Comparison of ENCODE assay signal across 8 mouse cellular contexts in genomic region chr3:154816801-154817625, GRCm38 (mm10).
A peak's percentile ranks its signal among the peaks of the same experiment; 100 is the strongest.
DNase-seq lines count a peak whose midpoint lies in the region; ATAC-seq and TF ChIP-seq lines count a peak whose summit lies in the region.
"Had no signal": no experiment of that assay in that cellular context is flagged by ENCODE, and none has a peak within 500 bp of the region (broad histone marks: within the 10 kb centered on the region; RNA-seq: fewer than 3 reads in every experiment).

No protein-coding gene starts in this region.

- peak overlapping the region; percentile 50 for H3K9ac ChIP-seq in forebrain, embryonic 14.5 days (ENCODE audit: low read length)
- peak overlapping the region; percentile 32; the same call in 1 of the 2 replicates for H3K9ac ChIP-seq in hindbrain, embryonic 14.5 days
- no peak overlapping the region for H3K9ac ChIP-seq in lung, embryonic 14.5 days
- H3K9ac ChIP-seq in liver, embryonic 12.5 days, result no peak overlapping the region
- H3K9ac ChIP-seq: liver, embryonic 13.5 days had no signal

- H3K36me3 ChIP-seq in forebrain, embryonic 14.5 days (ENCODE audit: control insufficient read depth, insufficient read depth, low read length), result no peaks in the 10 kb centered on the region
- H3K36me3 ChIP-seq in hindbrain, embryonic 14.5 days (replicated peaks; ENCODE audit: control insufficient read depth, insufficient read depth), result no peaks in the 10 kb centered on the region
- no peaks in the 10 kb centered on the region for H3K36me3 ChIP-seq in lung, embryonic 14.5 days (ENCODE audit: insufficient read depth)
- no peaks in the 10 kb centered on the region for H3K36me3 ChIP-seq in liver, embryonic 12.5 days
- H3K36me3 ChIP-seq: liver, embryonic 13.5 days had no signal

- no peaks in the 10 kb centered on the region for H3K9me3 ChIP-seq in forebrain, embryonic 14.5 days (replicated peaks; ENCODE audit: control insufficient read depth, low read length)
- no peaks in the 10 kb centered on the region for H3K9me3 ChIP-seq in hindbrain, embryonic 14.5 days (ENCODE audit: control insufficient read depth, low read length)
- H3K9me3 ChIP-seq in lung, embryonic 14.5 days (ENCODE audit: low read depth, low read length), result no peaks in the 10 kb centered on the region
- H3K9me3 ChIP-seq in liver, embryonic 12.5 days (replicated peaks), result no peaks in the 10 kb centered on the region
- H3K9me3 ChIP-seq: liver, embryonic 13.5 days had no signal

- peak; percentile 91 for ATAC-seq in forebrain, embryonic 14.5 days
- ATAC-seq in hindbrain, embryonic 14.5 days (ENCODE audit: low FRiP score), result peak; percentile 76
- ATAC-seq in lung, embryonic 14.5 days (ENCODE audit: insufficient read depth), result peak; percentile 64; the same call in 1 of the 2 replicates
- no peak for ATAC-seq in liver, embryonic 12.5 days

- 5% methylated on average over 19 of the region's 19 CpGs for WGBS in forebrain, embryonic 14.5 days
- WGBS in hindbrain, embryonic 14.5 days, result 22% methylated on average over 19 of the region's 19 CpGs
- 42% methylated on average over 19 of the region's 19 CpGs for WGBS in lung, embryonic 14.5 days
- WGBS in liver, embryonic 12.5 days (ENCODE audit: insufficient replicate concordance), result 40% methylated on average over 19 of the region's 19 CpGs

- H3K4me3 ChIP-seq in forebrain, embryonic 14.5 days (ENCODE audit: low read depth, low read length), result peak overlapping the region; percentile 15
- H3K4me3 ChIP-seq in hindbrain, embryonic 14.5 days (replicated peaks; ENCODE audit: low read length), result peak overlapping the region; percentile 15
- no peak overlapping the region for H3K4me3 ChIP-seq in lung, embryonic 14.5 days (ENCODE audit: low read depth, low read length)
- no peak overlapping the region for H3K4me3 ChIP-seq in liver, embryonic 12.5 days
- H3K4me3 ChIP-seq: liver, embryonic 13.5 days had no signal

- DNase-seq in brain, adult 2 months (ENCODE audit: low read depth, low spot score), result peak; percentile 89
- DNase-seq in forebrain, embryonic 14.5 days (ENCODE audit: low spot score), result peak; percentile 92
- peak; percentile 61 for DNase-seq in hindbrain, embryonic 14.5 days (ENCODE audit: low spot score)
- peak; percentile 22 for DNase-seq in lung, embryonic 14.5 days
- peak; percentile 45 to 63 for DNase-seq in right cerebral cortex, postnatal 36 days (ENCODE audit: low spot score in 2 of 2)
- no peak for DNase-seq in urinary bladder, adult 18-20 months (ENCODE audit: low spot score in 2 of 2)

- no peaks in the 10 kb centered on the region for H3K27me3 ChIP-seq in forebrain, embryonic 14.5 days (replicated peaks; ENCODE audit: control insufficient read depth, insufficient read depth, low read length)
- no peaks in the 10 kb centered on the region for H3K27me3 ChIP-seq in hindbrain, embryonic 14.5 days (ENCODE audit: control insufficient read depth, insufficient read depth, low read length)
- H3K27me3 ChIP-seq in lung, embryonic 14.5 days (ENCODE audit: insufficient read depth, low read length), result no peaks in the 10 kb centered on the region
- H3K27me3 ChIP-seq in liver, embryonic 12.5 days (replicated peaks), result peaks cover 4% of the 10 kb centered on the region; the same call in 1 of the 2 replicates

- peak overlapping the region; percentile 51 for H3K4me2 ChIP-seq in forebrain, embryonic 14.5 days (ENCODE audit: low read length)
- H3K4me2 ChIP-seq in hindbrain, embryonic 14.5 days (replicated peaks), result peak overlapping the region; percentile 42
- no peak overlapping the region for H3K4me2 ChIP-seq in lung, embryonic 14.5 days
- H3K4me2 ChIP-seq in liver, embryonic 12.5 days, result no peak overlapping the region
- H3K4me2 ChIP-seq: liver, embryonic 13.5 days had no signal

- TF ChIP-seq CTCF in lung, embryonic 14.5 days (IDR thresholded peaks at IDR 0.05; ENCODE audit: low read depth), result no peak

- peaks cover 19% of the 10 kb centered on the region for H3K4me1 ChIP-seq in forebrain, embryonic 14.5 days (ENCODE audit: control insufficient read depth, insufficient read depth, low read length)
- peaks cover 16% of the 10 kb centered on the region; the same call in 1 of the 2 replicates for H3K4me1 ChIP-seq in hindbrain, embryonic 14.5 days (replicated peaks; ENCODE audit: control insufficient read depth, insufficient read depth, low read length)
- no peaks in the 10 kb centered on the region for H3K4me1 ChIP-seq in lung, embryonic 14.5 days (ENCODE audit: insufficient read depth)
- no peaks in the 10 kb centered on the region for H3K4me1 ChIP-seq in liver, embryonic 12.5 days
- H3K4me1 ChIP-seq: liver, embryonic 13.5 days had no signal

- H3K27ac ChIP-seq in forebrain, embryonic 14.5 days (ENCODE audit: low read depth, low read length), result peak overlapping the region; percentile 78
- peak overlapping the region; percentile 71 for H3K27ac ChIP-seq in hindbrain, embryonic 14.5 days
- H3K27ac ChIP-seq in lung, embryonic 14.5 days (ENCODE audit: low read depth), result no peak overlapping the region
- no peak overlapping the region for H3K27ac ChIP-seq in liver, embryonic 12.5 days
- H3K27ac ChIP-seq: liver, embryonic 13.5 days had no signal

Comparison
In these comparisons a context has a peak if more than half of its experiments do, and no peak if none do; other contexts are left out.
1. DNase-seq: peak in brain, adult 2 months (single experiment), forebrain, embryonic 14.5 days (single experiment), hindbrain, embryonic 14.5 days (single experiment), lung, embryonic 14.5 days (single experiment) and right cerebral cortex, postnatal 36 days (2 of 2); none in urinary bladder, adult 18-20 months (0 of 2).
2. H3K27ac ChIP-seq: peak in forebrain, embryonic 14.5 days (single experiment) and hindbrain, embryonic 14.5 days (single experiment); none in lung, embryonic 14.5 days (single experiment) and liver, embryonic 12.5 days (single experiment).
3. H3K4me2 ChIP-seq: peak in forebrain, embryonic 14.5 days (single experiment) and hindbrain, embryonic 14.5 days (single experiment); none in lung, embryonic 14.5 days (single experiment) and liver, embryonic 12.5 days (single experiment).
4. H3K4me3 ChIP-seq: peak in forebrain, embryonic 14.5 days (single experiment) and hindbrain, embryonic 14.5 days (single experiment); none in lung, embryonic 14.5 days (single experiment) and liver, embryonic 12.5 days (single experiment).
5. H3K9ac ChIP-seq: peak in forebrain, embryonic 14.5 days (single experiment) and hindbrain, embryonic 14.5 days (single experiment); none in lung, embryonic 14.5 days (single experiment) and liver, embryonic 12.5 days (single experiment).